11 mouse cellular contexts compared by ENCODE assay signal in the genomic region with DNA sequence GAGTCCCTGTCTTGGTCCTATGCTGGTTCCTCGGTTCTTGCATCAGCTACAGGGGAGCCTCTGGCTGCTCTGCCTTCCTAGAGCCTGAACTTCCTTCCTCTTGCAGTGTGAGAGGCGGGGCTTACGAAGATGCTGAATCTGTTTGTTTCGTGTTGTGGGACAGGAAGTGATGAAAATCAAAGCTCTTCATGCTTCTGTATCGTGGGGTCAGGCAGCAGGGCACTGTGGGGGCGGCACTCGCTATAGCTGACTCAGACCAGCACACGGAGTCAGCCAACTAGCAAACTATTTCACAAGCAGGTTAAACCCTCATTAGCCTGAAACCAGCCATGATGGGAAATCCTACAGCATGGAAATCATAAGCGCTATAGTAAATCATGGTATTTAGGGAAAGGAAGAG.
DNase-seq lines count a peak whose midpoint lies in the region; ATAC-seq and TF ChIP-seq lines count a peak whose summit lies in the region.
"Had no signal": no experiment of that assay in that cellular context is flagged by ENCODE, and none has a peak within 500 bp of the region (broad histone marks: within the 10 kb centered on the region; RNA-seq: fewer than 3 reads in every experiment).

No protein-coding gene starts in this region.

- 87% methylated on average over 9 of the region's 9 CpGs for WGBS in forebrain, embryonic 16.5 days
- 88% methylated on average over 9 of the region's 9 CpGs for WGBS in forebrain, embryonic 11.5 days
- 41% methylated on average over 9 of the region's 9 CpGs for WGBS in liver, embryonic 16.5 days (ENCODE audit: insufficient replicate concordance)
- WGBS in midbrain, postnatal 0 days: 82% methylated on average over 9 of the region's 9 CpGs

- H3K9me3 ChIP-seq in forebrain, embryonic 16.5 days (ENCODE audit: control insufficient read depth, low read length): no peaks in the 10 kb centered on the region
- H3K9me3 ChIP-seq in forebrain, embryonic 11.5 days (ENCODE audit: control insufficient read depth, low read length): no peaks in the 10 kb centered on the region
- no peaks in the 10 kb centered on the region for H3K9me3 ChIP-seq in liver, embryonic 16.5 days (replicated peaks; ENCODE audit: control insufficient read depth, low read length)
- H3K9me3 ChIP-seq in midbrain, postnatal 0 days (ENCODE audit: low read length): no peaks in the 10 kb centered on the region

- H3K4me1 ChIP-seq in forebrain, embryonic 16.5 days (replicated peaks; ENCODE audit: control insufficient read depth, insufficient read depth, low read length): no peaks in the 10 kb centered on the region
- no peaks in the 10 kb centered on the region for H3K4me1 ChIP-seq in forebrain, embryonic 11.5 days (replicated peaks; ENCODE audit: control insufficient read depth, insufficient read depth, low read length)
- no peaks in the 10 kb centered on the region for H3K4me1 ChIP-seq in liver, embryonic 16.5 days (ENCODE audit: control insufficient read depth, low read depth, low read length)
- H3K4me1 ChIP-seq in midbrain, postnatal 0 days (ENCODE audit: insufficient read depth, low read length): no peaks in the 10 kb centered on the region

- H3K36me3 ChIP-seq in forebrain, embryonic 16.5 days (ENCODE audit: control insufficient read depth, insufficient read depth): no peaks in the 10 kb centered on the region
- no peaks in the 10 kb centered on the region for H3K36me3 ChIP-seq in forebrain, embryonic 11.5 days (ENCODE audit: control insufficient read depth, insufficient read depth, low read length)
- H3K36me3 ChIP-seq in liver, embryonic 16.5 days (ENCODE audit: control insufficient read depth, insufficient read depth): no peaks in the 10 kb centered on the region
- H3K36me3 ChIP-seq in midbrain, postnatal 0 days (ENCODE audit: insufficient read depth, low read length): no peaks in the 10 kb centered on the region

- no peak for ATAC-seq in forebrain, embryonic 16.5 days
- ATAC-seq in forebrain, embryonic 11.5 days (replicated peaks; ENCODE audit: low FRiP score): no peak
- ATAC-seq in liver, embryonic 16.5 days (ENCODE audit: low read depth): peak; percentile 50
- ATAC-seq in midbrain, postnatal 0 days (ENCODE audit: low FRiP score): no peak
- no peak for ATAC-seq in erythroblast, adult 5-6 weeks (replicated peaks; ENCODE audit: low FRiP score, poor library complexity, severe bottlenecking)
- ATAC-seq: midbrain, embryonic 16.5 days had no signal

- no peaks in the 10 kb centered on the region for H3K27me3 ChIP-seq in forebrain, embryonic 16.5 days (replicated peaks; ENCODE audit: control insufficient read depth, insufficient read depth, low read length)
- H3K27me3 ChIP-seq in forebrain, embryonic 11.5 days (ENCODE audit: control insufficient read depth, insufficient read depth, low read length): no peaks in the 10 kb centered on the region
- no peaks in the 10 kb centered on the region for H3K27me3 ChIP-seq in liver, embryonic 16.5 days (ENCODE audit: control insufficient read depth, insufficient read depth, low read depth, low read length)
- H3K27me3 ChIP-seq in midbrain, postnatal 0 days (ENCODE audit: insufficient read depth, low read length): no peaks in the 10 kb centered on the region

- no peak for DNase-seq in forebrain, embryonic 11.5 days (ENCODE audit: low spot score)
- peak; percentile 14 for DNase-seq in layer of hippocampus, adult 9-11 months
- no peak for DNase-seq in layer of hippocampus, adult 8-10 months (ENCODE audit: low spot score in 2 of 2)
- peak; percentile 15 for DNase-seq in Muller cell, postnatal 12 days (ENCODE audit: inconsistent ontology term)
- DNase-seq in midbrain, postnatal 0 days (ENCODE audit: low spot score): no peak
- DNase-seq: spleen, adult 18-20 months; thymus, postnatal 25 days had no signal

- peak overlapping the region; percentile 8; the same call in 1 of the 2 replicates for H3K27ac ChIP-seq in forebrain, embryonic 16.5 days (ENCODE audit: low read length)
- H3K27ac ChIP-seq in forebrain, embryonic 11.5 days (ENCODE audit: low read depth, low read length): no peak overlapping the region
- no peak overlapping the region for H3K27ac ChIP-seq in liver, embryonic 16.5 days (ENCODE audit: low read length)
- no peak overlapping the region for H3K27ac ChIP-seq in midbrain, postnatal 0 days (ENCODE audit: low read depth, low read length)

- no peak overlapping the region for H3K4me3 ChIP-seq in forebrain, embryonic 16.5 days (replicated peaks; ENCODE audit: low read length)
- H3K4me3 ChIP-seq in forebrain, embryonic 11.5 days (ENCODE audit: low read depth, low read length): no peak overlapping the region
- H3K4me3 ChIP-seq in liver, embryonic 16.5 days (ENCODE audit: low read depth, low read length): no peak overlapping the region
- H3K4me3 ChIP-seq in midbrain, postnatal 0 days (ENCODE audit: low read depth, low read length): no peak overlapping the region

- TF ChIP-seq CTCF in midbrain, postnatal 0 days (IDR thresholded peaks at IDR 0.05): no peak

- no peak overlapping the region for H3K4me2 ChIP-seq in forebrain, embryonic 16.5 days (ENCODE audit: low read length)
- H3K4me2 ChIP-seq in forebrain, embryonic 11.5 days (ENCODE audit: low read depth, low read length, severe bottlenecking): no peak overlapping the region
- H3K4me2 ChIP-seq in liver, embryonic 16.5 days (ENCODE audit: low read depth, low read length): no peak overlapping the region
- H3K4me2 ChIP-seq in midbrain, postnatal 0 days (ENCODE audit: low read depth, low read length, poor library complexity, severe bottlenecking): no peak overlapping the region

- H3K9ac ChIP-seq in forebrain, embryonic 16.5 days (replicated peaks; ENCODE audit: low read depth, low read length): no peak overlapping the region
- H3K9ac ChIP-seq in forebrain, embryonic 11.5 days (ENCODE audit: low read length): no peak overlapping the region
- no peak overlapping the region for H3K9ac ChIP-seq in liver, embryonic 16.5 days (ENCODE audit: low read depth, low read length)
- no peak overlapping the region for H3K9ac ChIP-seq in midbrain, postnatal 0 days (replicated peaks; ENCODE audit: low read length, poor library complexity, severe bottlenecking)

Comparison
In these comparisons a context has a peak if more than half of its experiments do, and no peak if none do; other contexts are left out.
1. DNase-seq: peak in layer of hippocampus, adult 9-11 months (single experiment) and Muller cell, postnatal 12 days (single experiment); none in forebrain, embryonic 11.5 days (single experiment), layer of hippocampus, adult 8-10 months (0 of 2) and midbrain, postnatal 0 days (single experiment).